Mouse (Mus musculus) erythroblast, embryonic 14.5 days (primary cell): ENCODE measurements around the gene Nphp1. TPM values are rescaled to one million over a fixed set of nuclear protein-coding genes. Genes with fewer than 3 reads are reported as not detected.
A peak's percentile ranks its signal among the peaks of the same experiment; 100 is the strongest.

ENCODE experiments used
- H3K27me3 ChIP-seq: 2 replicates; pipeline ENCODE4 v1.6.1; 2012; ENCODE audit warnings: inconsistent platforms; ENCODE audit not compliant: control insufficient read depth
- H3K36me3 ChIP-seq: 2 replicates; pipeline ENCODE4 v1.6.1; 2012; ENCODE audit warnings: mild to moderate bottlenecking, inconsistent platforms; ENCODE audit not compliant: control insufficient read depth
- H3K4me1 ChIP-seq: 2 replicates; pipeline ENCODE4 v1.6.1; 2012; ENCODE audit warnings: inconsistent platforms; ENCODE audit not compliant: control insufficient read depth
- H3K4me3 ChIP-seq: replicated peaks from 2 replicates; pipeline ENCODE3; 2012; ENCODE audit warnings: moderate library complexity, mild to moderate bottlenecking, inconsistent platforms
- H3K9me3 ChIP-seq: 2 replicates; pipeline ENCODE4 v1.6.1; 2012; ENCODE audit warnings: low read length, inconsistent platforms, mixed read lengths; ENCODE audit not compliant: control insufficient read depth
- GATA1 ChIP-seq: IDR thresholded peaks from 2 replicates; pipeline ENCODE4 v1.6.1; 2012; ENCODE audit warnings: low read length, inconsistent platforms, mixed read lengths
- TAL1 ChIP-seq: IDR thresholded peaks from 3 replicates; pipeline ENCODE4 v1.6.1; 2012; ENCODE audit warnings: low read length, inconsistent platforms, mixed read lengths
- polyA plus RNA-seq: library from polyadenylated mRNA; stranded (reverse); fragments of >175 nt; gene quantifications from 2 replicates; pipeline ENCODE4 v1.2.3, GENCODE M21; 2012

Gene Nphp1
- polyA plus RNA-seq, 1 experiment: 0.55 TPM

DNA sequence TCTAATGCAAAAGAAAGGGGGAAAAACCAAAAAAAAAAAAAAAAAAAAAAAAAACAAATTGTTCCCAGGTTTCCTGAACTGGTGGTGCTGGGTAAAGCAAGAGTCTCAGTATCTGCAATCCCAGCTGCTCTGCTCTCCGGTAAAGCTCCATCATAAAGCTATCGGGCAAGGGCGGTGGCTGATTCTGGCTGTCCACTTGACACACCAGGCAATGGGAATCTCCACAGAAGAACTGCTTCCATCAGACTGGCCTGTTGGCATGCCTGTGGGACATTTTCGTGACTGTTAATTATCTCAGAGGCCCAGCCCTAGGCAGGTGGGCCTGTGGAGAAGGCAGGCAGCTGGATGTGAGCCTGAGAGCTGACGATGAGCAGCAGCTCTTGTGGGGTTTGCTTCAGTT is 10.2 kb downstream of the Nphp1 start:
- H3K36me3 ChIP-seq: no peaks in the 10 kb centered on the region; the same call in 1 of the 2 replicates
- H3K4me3 ChIP-seq: no peak overlapping the region
- peaks cover 15% of the 10 kb centered on the region for H3K4me1 ChIP-seq
- no peaks in the 10 kb centered on the region for H3K27me3 ChIP-seq
- H3K9me3 ChIP-seq: no peaks in the 10 kb centered on the region
- TF ChIP-seq GATA1 (no peak), TAL1 (no peak)

DNA sequence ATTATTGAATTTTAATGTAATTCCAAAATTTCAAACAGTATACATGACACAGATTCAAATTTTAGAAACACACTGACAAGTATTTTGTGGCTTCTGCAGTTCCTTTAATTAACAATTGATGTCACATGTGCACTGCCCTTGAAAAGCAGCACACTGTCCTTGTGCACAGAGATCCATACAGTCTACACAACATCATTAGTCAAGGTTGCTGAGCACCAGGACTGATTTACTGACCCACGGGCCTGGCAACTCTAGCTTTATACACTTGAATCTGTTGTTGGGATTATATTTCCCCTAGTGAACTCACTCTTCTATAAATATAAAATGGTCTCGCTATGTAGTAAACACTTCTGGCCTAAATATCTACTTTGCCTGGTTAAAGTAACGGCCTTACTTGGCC is 13.7 kb downstream of the Nphp1 start:
- no peaks in the 10 kb centered on the region for H3K27me3 ChIP-seq
- TF ChIP-seq TAL1 (no peak), GATA1 (no peak)

DNA sequence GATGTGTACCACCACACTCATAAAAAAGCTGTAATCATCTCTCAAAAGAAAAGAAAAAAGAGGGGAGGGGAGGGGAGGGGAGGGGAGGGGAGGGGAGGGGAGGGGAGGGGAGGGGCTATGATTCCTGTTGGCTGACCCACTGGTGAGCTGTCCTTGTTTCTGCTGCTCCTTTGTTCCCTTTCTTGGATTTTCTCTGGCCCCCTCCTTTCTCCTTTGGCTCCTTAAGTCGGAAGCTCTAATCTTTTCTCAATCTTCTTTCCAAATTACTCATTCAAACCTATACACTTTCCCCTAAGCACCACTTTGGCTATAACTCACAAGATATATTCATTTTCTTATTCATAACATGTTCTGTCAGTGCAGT is 14.1 kb downstream of the Nphp1 start:
- TF ChIP-seq TAL1: no peak
- TF ChIP-seq GATA1: no peak
- no peak overlapping the region for H3K4me3 ChIP-seq
- H3K27me3 ChIP-seq: no peaks in the 10 kb centered on the region
- H3K4me1 ChIP-seq: peaks cover 22% of the 10 kb centered on the region
- H3K9me3 ChIP-seq: no peaks in the 10 kb centered on the region
- peaks cover 18% of the 10 kb centered on the region for H3K36me3 ChIP-seq

More for the DNA sequence above, 13.7 kb downstream of the Nphp1 start:
- Histone ChIP-seq H3K4me3 (no peak overlapping the region), H3K9me3 (no peaks in the 10 kb centered on the region), H3K4me1 (peaks cover 22% of the 10 kb centered on the region), H3K36me3 (peaks cover 15% of the 10 kb centered on the region)

DNA sequence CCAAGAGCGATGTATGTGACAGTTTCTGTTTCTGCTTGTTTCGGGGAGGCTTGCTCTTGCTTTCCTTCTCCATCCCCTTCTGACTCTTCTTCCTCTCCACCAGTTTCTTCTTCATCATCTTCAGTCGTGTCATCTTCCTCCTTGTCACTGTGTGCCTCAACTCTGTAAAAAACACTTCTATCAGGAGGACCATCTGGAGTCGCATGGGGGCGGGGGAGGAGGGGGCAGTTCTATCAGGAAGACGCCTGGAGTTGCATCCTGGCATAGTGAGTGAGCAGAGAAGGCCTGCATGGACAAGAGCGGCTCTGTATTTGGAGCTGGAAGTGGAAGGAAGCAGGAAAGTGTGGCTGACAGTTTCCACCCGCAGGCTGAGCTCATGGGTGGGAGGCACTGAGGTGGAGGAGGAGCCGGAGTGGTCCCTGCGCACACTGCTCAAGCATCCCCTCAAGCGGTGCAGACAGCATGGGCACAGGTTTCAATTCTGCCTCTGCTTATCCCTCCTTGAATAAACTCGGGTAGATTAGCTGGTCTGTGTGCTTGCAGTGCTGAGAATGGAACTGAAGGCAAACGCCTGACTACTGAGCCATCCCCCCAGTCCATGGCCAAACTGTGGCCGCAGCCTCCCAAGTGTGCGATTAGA is 14.6 kb downstream of the Nphp1 start:
- Histone ChIP-seq H3K4me3 (peak overlapping the region; percentile 58), H3K36me3 (peaks cover 22% of the 10 kb centered on the region), H3K4me1 (peaks cover 22% of the 10 kb centered on the region), H3K27me3 (no peaks in the 10 kb centered on the region), H3K9me3 (no peaks in the 10 kb centered on the region)
- no peak for TF ChIP-seq GATA1
- TF ChIP-seq TAL1: peak; percentile 44; the same call in 2 of the 3 replicates

DNA sequence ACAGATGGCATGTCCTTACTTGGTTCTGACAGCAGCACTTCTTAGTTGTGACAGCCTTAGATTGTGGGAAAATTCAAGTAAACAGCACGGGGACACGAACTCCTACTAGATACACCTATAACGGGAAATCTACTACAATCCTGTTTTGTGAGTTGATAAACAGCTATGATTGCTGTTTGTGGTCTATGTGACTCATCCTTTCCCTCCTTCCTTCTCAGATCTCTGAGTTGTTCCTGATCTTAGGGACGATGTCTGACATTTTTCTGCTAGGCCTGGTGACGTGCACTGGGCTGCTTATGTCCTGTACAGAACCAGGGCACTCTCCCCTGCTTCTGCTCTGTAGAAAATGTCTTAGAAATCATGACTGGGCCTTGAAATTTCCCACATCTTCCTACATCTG is 27.1 kb downstream of the Nphp1 start:
- Histone ChIP-seq H3K9me3 (no peaks in the 10 kb centered on the region), H3K4me3 (no peak overlapping the region), H3K36me3 (peaks cover 33% of the 10 kb centered on the region), H3K4me1 (peaks cover 3% of the 10 kb centered on the region), H3K27me3 (no peaks in the 10 kb centered on the region)
- no peak for TF ChIP-seq TAL1
- no peak for TF ChIP-seq GATA1

DNA sequence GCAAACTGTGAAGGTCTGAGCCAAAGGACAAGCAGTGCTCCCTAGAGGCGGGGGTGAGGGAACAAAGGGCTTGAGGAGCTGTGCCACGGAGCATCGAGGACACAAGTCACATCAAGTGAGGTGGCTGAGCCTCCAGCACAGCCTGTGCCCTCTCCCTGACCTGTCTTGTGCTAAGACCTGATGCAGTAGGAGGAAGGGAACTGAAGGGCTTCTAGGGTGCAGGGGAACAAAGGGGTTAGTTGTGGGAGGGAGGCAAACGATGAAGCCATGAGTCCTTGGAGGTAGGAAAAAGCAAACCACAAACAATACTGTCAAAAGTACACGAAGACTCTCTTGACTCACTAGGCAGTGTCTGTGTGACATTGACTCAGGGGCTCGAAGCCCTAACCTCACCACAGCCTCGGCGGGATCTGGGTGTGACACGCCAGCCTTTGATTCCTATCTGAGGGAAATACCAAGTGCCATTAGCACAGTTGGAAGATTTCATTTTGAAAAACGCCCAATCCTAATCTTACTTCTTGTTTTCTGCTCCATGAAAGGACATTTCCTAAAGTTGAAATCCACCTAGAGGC is 28.2 kb downstream of the Nphp1 start:
- no peaks in the 10 kb centered on the region for H3K9me3 ChIP-seq
- no peaks in the 10 kb centered on the region for H3K27me3 ChIP-seq
- TF ChIP-seq TAL1: no peak
- H3K4me3 ChIP-seq: no peak overlapping the region
- H3K4me1 ChIP-seq: peaks cover 3% of the 10 kb centered on the region
- H3K36me3 ChIP-seq: peaks cover 31% of the 10 kb centered on the region

DNA sequence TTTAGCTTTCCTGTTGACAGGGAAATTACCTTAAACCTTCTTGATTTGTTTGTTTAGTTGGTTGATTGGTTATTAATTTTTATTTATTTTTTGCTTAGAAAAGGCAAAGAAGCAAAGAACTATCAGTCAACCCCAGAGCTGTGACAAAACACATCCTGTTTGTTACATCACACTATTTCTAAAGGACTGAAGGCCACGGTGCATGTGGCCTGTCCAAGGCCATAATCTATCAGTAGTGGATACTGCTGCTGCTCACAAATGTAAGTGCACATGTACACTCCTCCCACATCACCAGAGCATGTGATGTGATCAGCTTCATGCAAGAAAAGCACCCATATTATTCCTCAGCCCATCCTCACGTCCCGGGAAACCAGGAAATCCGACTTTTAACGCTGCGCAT is 28.7 kb downstream of the Nphp1 start:
- Histone ChIP-seq H3K4me1 (peaks cover 3% of the 10 kb centered on the region), H3K9me3 (no peaks in the 10 kb centered on the region), H3K4me3 (no peak overlapping the region), H3K27me3 (no peaks in the 10 kb centered on the region), H3K36me3 (peaks cover 31% of the 10 kb centered on the region)
- TF ChIP-seq TAL1 (no peak), GATA1 (no peak)

DNA sequence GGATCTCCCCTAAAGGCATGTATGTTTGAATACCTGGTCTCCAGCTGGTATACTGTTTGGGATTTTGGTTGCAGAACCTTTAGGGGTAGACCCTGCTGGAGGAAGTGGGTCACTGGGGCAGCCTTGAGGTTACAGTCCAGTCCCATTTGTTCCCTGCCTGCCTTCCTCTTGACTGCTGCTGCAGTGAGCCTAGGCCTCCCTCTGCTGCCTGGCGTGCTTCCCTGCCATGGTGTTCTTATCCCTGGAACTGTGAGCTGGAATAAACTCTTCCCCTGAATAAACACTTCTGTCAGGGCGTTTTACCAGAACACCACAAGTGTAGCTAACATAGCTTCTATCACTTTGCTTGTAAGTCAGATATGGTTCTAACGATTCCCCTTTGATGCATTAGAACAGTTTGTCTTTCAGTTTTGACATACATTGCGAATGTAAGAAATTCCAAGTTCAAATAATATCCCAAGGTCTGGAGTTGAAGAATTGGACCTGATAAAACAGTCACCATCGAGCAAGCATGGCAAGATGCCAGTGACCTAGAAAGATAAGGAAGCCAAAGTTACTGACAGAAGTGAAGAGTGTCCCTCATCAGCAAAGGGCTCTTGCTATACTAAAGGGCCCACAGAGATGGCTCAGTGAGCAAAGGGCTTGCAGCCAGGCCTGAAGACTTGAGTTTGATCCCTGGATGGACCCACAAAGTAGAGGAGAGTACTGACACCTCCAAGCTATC is 29.4 kb downstream of the Nphp1 start:
- TF ChIP-seq GATA1: no peak
- TF ChIP-seq TAL1: no peak
- Histone ChIP-seq H3K36me3 (peaks cover 25% of the 10 kb centered on the region), H3K27me3 (no peaks in the 10 kb centered on the region), H3K9me3 (no peaks in the 10 kb centered on the region), H3K4me1 (peaks cover 3% of the 10 kb centered on the region), H3K4me3 (no peak overlapping the region)

DNA sequence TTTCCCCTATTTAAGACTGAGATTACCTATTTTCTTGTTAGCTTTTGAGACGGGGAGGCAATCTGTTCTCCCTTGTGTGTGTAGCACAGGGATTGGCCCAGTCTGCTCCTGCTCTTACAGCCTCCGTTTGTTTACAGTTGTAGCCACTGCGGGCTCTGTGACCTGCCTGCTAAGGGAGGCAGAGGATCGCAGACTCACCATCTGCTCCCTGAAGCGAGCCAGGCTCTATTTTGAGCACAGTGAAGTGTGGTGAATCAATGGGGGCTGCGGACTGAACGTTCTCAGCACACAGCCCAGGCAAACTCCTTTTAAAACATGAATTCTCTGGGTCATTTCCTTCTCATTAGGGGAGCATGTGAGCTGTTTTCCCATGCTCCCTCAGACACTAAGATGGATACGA is 31.5 kb downstream of the Nphp1 start:
- peaks cover 3% of the 10 kb centered on the region for H3K4me1 ChIP-seq
- H3K4me3 ChIP-seq: no peak overlapping the region
- no peak for TF ChIP-seq GATA1
- no peak for TF ChIP-seq TAL1
- H3K36me3 ChIP-seq: peaks cover 22% of the 10 kb centered on the region
- no peaks in the 10 kb centered on the region for H3K9me3 ChIP-seq
- H3K27me3 ChIP-seq: no peaks in the 10 kb centered on the region
